Mouse (Mus musculus) liver, adult 2 months (tissue): ENCODE measurements around the gene Ugt1a7c.

Experiments
- CTCF ChIP-seq: fragments of 200-500 bp; IDR thresholded peaks from 2 replicates; pipeline ENCODE4 v1.5.1; 2011; ENCODE audit warnings: low read depth, low read length, control low read depth
- POLR2A ChIP-seq: fragments of 200-500 bp; IDR thresholded peaks from 2 replicates; pipeline ENCODE4 v1.6.1; 2011; ENCODE audit warnings: low read length, control low read depth; ENCODE audit not compliant: insufficient read depth; ENCODE audit errors: extremely low read depth

- TF ChIP-seq POLR2A (no peak), CTCF (no peak)
Measured at GRCm38 (mm10) chr1:88266123-88266522, 171.3 kb downstream of the Ugt1a7c start.
